Mouse (Mus musculus): Measurements from ENCODE around the gene Fam217a. TPM values are rescaled to one million over a fixed set of nuclear protein-coding genes. Genes with fewer than 3 reads are reported as not detected.
"Not testable (repeated sequence)": the region's sequence is repeated elsewhere in the genome, so short reads cannot be mapped to it uniquely, and the experiment has no call there.

Fam217a gene
- total RNA-seq, 2 experiments from 2014 or later, result 0.51 to 0.54 TPM

GRCm38 (mm10) chr13:34934931-34935644 is 11.0 kb upstream of the Fam217a start:
- DNase-seq (ENCODE audit: low spot score in 2 of 2), result peak; percentile 22 to 27
- no peak overlapping the region for H3K4me3 ChIP-seq
- no peak overlapping the region for H3K27ac ChIP-seq
- TF ChIP-seq CTCF (conservative IDR thresholded peaks at IDR 0.05), result no peak

GRCm38 (mm10) chr13:34916520-34917167 is 7.5 kb downstream of the Fam217a start:
- TF ChIP-seq CTCF (conservative IDR thresholded peaks at IDR 0.05), result no peak
- no peak for DNase-seq (ENCODE audit: low spot score in 2 of 2)
- H3K27ac ChIP-seq, result no peak overlapping the region
- H3K4me3 ChIP-seq, result peak overlapping the region; percentile 23

- no peak for DNase-seq (ENCODE audit: low spot score in 2 of 2)
- Histone ChIP-seq H3K4me3 (no peak overlapping the region), H3K27ac (no peak overlapping the region)
- no peak for TF ChIP-seq CTCF (conservative IDR thresholded peaks at IDR 0.05)
Observed at GRCm38 (mm10) chr13:34914614-34915013, 9.5 kb downstream of the Fam217a start.

GRCm38 (mm10) chr13:34892871-34893270 is 31.2 kb downstream of the Fam217a start:
- no peak for TF ChIP-seq CTCF (conservative IDR thresholded peaks at IDR 0.05)
- Histone ChIP-seq H3K27ac (no peak overlapping the region), H3K4me3 (no peak overlapping the region)
- DNase-seq (ENCODE audit: low spot score in 2 of 2), result no peak

GRCm38 (mm10) chr13:34876481-34876880 is 47.6 kb downstream of the Fam217a start:
- no peak for DNase-seq (ENCODE audit: low spot score in 2 of 2)
- peak overlapping the region; percentile 98; the same call in 1 of the 2 replicates for H3K27ac ChIP-seq

GRCm38 (mm10) chr13:34875741-34876445 is 48.2 kb downstream of the Fam217a start:
- DNase-seq (ENCODE audit: low spot score in 2 of 2), result no peak
- Histone ChIP-seq H3K4me3 (peak overlapping the region; percentile 98), H3K27ac (peak overlapping the region; percentile 98)
- peak; percentile 65 for TF ChIP-seq CTCF (conservative IDR thresholded peaks at IDR 0.05)

More at GRCm38 (mm10) chr13:34876481-34876880, 47.6 kb downstream of the Fam217a start:
- H3K4me3 ChIP-seq, result peak overlapping the region; percentile 98
- no peak for TF ChIP-seq CTCF (conservative IDR thresholded peaks at IDR 0.05)

- peak within 1 kb of the TSS; percentile 98 for H3K4me3 ChIP-seq
- peak; percentile 94 to 96 for DNase-seq (ENCODE audit: low spot score in 2 of 2)
- TF ChIP-seq CTCF (conservative IDR thresholded peaks at IDR 0.05), result no peak
Observed at GRCm38 (mm10) chr13:34875166-34875710, 48.9 kb downstream of the Fam217a start, which contains the start of gene Prpf4b. Prpf4b (plus strand) TSS chr13:34875302.

GRCm38 (mm10) chr13:34874736-34875135 is 49.4 kb downstream of the Fam217a start:
- not testable (repeated sequence) for DNase-seq (ENCODE audit: low spot score in 2 of 2)
- Histone ChIP-seq H3K4me3 (peak overlapping the region; percentile 98), H3K27ac (peak overlapping the region; percentile 98)

More at GRCm38 (mm10) chr13:34875166-34875710, 48.9 kb downstream of the Fam217a start, which contains the start of gene Prpf4b:
- H3K27ac ChIP-seq, result peak within 1 kb of the TSS; percentile 98

- TF ChIP-seq CTCF (conservative IDR thresholded peaks at IDR 0.05), result no peak
- Histone ChIP-seq H3K4me3 (peak overlapping the region; percentile 98), H3K27ac (peak overlapping the region; percentile 98)
- peak; percentile 95 to 96 for DNase-seq (ENCODE audit: low spot score in 2 of 2)
Observed at GRCm38 (mm10) chr13:34873801-34874681, 50.1 kb downstream of the Fam217a start.

- H3K27ac ChIP-seq, result no peak overlapping the region
- peak; percentile 63 to 82 for DNase-seq (ENCODE audit: low spot score in 2 of 2)
- H3K4me3 ChIP-seq, result no peak overlapping the region
Observed at GRCm38 (mm10) chr13:34864420-34865169, 59.5 kb downstream of the Fam217a start.

GRCm38 (mm10) chr13:34861166-34861565 is 62.9 kb downstream of the Fam217a start:
- not testable (repeated sequence) for H3K27ac ChIP-seq; DNase-seq (ENCODE audit: low spot score in 2 of 2); H3K4me3 ChIP-seq

More at GRCm38 (mm10) chr13:34864420-34865169, 59.5 kb downstream of the Fam217a start:
- TF ChIP-seq CTCF (conservative IDR thresholded peaks at IDR 0.05), result peak; percentile 94

Other genes with a start within 250 kb of the Fam217a start
- gene Fam50b, start 189.5 kb downstream of the Fam217a start, total RNA-seq (2021), result not detected
- 10 to 100 TPM; 88.8 to 98.4 TPM for gene Prpf4b, start 49.0 kb downstream of the Fam217a start, total RNA-seq (2021)
- not detected for gene 4933417A18Rik, start 99 bp upstream of the Fam217a start, total RNA-seq (2021)
- gene Eci3, start 39.5 kb upstream of the Fam217a start, total RNA-seq (2021), result under 1 TPM; 0.44 to 0.56 TPM
- 10 to 100 TPM; 46.8 to 51.7 TPM for gene Eci2, start 102.8 kb upstream of the Fam217a start, total RNA-seq (2021)

Measured in layer of hippocampus, adult 2 months (tissue).